Mouse (Mus musculus) gastrocnemius, adult 8-10 months (tissue): ENCODE data around the gene Tpst1. TPM values are rescaled to one million over a fixed set of nuclear protein-coding genes. Genes with fewer than 3 reads are reported as not detected.
A peak's percentile ranks its signal among the peaks of the same experiment; 100 is the strongest.

Experiments used
- DNase-seq, 2 experiments: peaks; one replicate each; pipeline ENCODE4 v3.0.0; 2022; ENCODE audit warnings: low spot score in 2 of 2
- total RNA-seq, 4 experiments: library from RNA; stranded (reverse); gene quantifications; 2 replicates each; pipeline ENCODE4 v1.2.4; 2022

Gene Tpst1
- total RNA-seq, 4 experiments from 2014 or later: 3.7 to 4.5 (median 4.0) TPM

DNA sequence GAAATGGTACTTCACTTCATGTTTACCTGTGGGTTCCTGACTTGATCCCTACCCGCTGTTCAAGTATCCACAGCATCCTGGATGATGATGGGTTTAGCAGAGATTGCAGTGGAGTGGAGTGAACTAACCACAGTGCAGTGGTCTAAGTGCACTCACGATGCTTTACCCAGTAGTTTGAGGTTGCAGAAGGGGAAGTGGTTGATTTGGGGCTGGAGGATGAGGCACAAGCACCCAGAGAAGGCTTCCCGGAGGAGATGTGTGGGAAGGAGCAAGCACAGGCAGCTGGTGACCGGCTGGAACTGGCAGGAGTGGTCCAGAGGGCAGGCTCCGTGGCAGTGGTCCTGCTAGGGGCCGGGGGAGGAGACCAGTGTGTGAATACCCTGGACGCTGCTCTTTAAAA is 16.1 kb downstream of the Tpst1 start:
- no peak for DNase-seq

DNA sequence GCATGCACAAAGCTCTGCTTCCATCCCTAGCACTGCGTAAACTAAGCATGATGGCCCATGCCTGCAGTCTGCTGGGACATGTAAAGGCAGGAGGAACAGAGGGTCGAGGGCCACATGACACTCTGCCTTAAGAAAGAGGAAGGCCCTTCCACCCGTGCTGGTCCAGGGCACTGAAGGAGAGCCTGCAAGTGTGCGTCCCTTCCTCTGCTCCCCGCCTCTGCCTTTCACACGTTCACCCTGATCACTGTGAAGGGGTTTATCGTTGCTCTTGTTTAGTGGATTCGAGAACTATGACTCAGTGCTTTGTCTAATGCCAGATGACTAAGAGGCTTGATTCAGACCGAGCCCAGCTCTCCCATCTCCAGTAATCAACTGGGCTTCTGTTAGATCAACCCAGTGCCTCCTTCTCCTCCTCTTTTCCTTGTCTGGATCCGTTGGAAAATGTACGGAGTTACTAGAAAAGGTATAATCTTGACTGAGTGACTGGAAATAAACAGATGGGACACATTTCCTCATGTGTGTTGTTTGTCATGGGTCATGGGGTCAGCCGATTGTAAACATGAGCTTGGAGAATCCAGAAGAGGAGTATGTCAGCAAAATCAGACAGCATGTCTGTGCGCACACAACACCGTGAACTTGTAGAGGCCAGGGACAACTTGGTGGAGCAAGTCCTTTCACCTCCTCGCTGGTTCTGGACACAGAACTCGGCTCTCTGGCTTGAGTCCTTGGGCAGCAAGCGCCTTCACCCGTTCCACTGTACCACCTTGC is 16.7 kb downstream of the Tpst1 start:
- DNase-seq: no peak

DNA sequence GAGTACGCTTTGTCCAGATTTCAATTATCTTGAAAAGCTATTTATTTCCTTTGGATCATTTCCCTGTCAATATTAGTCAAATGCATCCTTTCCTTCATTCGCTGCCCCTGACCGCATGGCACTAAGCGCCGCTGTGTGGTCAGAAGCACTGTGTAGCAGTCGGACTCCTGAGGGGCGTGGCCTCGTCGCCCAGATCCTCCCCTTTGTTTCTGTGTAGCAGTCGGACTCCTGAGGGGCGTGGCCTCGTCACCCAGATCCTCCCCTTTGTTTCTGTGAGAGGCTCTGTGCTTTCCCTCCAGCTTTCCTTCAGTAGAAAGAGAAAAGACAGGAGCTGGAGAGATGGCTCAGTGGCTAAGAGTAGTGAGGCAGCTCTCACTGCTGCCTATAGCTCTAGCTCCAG is 23.6 kb downstream of the Tpst1 start:
- no peak for DNase-seq

DNA sequence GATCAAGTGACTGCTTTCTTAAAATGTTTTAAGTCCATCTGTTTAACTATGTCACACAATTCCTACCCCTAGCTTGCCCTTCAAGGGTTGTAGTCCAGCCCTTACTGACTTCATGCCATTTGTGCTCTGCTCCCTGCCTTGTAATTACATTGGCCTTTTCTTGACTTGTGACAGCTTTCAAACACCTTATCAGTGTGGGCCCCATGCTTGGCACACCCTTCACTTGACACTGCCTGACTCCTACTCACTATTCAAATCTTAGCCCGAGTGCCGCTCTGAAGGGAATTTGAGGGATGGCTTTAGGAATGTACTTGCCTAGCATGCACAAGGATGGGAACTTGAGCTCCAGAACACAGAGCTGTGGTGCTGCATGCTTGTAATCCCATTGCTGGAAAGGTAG is 24.7 kb downstream of the Tpst1 start:
- no peak for DNase-seq

DNA sequence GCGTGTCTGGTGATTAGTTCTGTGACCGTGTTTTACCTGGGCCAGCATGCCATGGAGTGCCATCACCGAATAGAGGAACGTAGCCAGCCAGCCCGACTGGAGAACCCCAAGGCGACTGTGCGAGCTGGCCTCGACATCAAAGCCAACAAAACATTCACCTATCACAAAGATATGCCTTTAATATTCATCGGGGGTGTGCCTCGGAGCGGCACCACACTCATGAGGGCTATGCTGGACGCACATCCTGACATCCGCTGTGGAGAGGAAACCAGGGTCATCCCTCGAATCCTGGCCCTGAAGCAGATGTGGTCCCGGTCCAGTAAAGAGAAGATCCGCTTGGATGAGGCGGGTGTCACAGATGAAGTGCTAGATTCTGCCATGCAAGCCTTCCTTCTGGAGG is 28.6 kb downstream of the Tpst1 start:
- no peak for DNase-seq

DNA sequence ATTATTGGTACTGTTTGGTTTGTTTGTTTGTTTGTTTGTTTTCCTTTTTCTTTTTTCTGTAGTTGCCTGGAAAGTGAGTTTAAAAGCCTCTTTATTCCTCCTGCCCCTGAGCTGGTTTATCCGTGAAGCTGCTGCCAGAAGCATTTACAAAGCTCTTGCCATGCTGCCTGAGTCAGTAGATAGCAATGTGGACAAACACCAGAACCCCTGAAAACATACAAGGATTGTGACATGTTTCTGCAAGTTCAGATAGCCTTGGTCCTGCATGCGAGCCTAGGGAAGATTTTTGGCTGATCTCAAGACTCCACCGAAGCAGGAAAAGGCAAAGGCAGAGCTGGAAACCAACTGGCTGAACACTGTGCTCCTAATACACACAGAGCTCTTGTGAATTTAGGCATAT is 36.2 kb downstream of the Tpst1 start:
- DNase-seq: no peak

DNA sequence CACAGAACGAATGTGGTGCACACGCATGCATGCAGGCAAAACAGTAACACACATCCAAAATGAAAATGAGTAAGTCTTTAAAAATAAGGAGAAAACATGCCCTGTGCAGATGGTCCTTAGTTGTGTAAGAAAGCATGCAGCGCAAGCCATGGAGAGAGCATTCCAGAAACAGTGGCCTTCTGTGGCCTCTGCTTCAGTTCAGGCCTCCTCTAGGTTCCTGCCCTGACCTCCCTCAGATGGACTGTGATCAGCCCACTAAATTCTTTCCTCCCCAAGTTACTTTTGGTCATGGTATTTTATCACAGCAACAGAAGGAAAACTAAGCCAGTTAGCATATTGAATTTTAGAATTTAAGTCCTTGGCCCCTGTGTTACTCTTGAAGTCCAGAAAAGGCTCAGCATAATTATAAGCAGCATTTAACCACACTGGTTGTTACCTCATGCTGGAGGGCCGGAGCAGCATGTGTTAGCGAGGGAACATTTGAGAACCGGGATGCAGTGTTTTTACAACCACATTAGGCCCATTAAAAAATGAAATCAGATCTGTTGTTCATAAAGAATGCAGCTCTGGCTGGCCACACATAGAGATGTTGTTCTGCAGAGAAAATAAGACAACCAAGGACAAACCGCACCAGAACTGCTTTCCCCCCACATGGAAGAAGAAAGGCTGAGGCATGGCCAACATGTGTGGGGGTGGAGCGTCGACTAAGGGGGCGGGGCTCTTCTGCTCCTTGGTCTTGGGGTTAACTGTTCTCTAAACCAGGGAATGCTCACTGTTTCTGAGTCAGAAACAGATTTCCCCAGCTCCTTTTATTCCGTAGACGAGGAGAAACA is 37.7 kb downstream of the Tpst1 start:
- DNase-seq: no peak

DNA sequence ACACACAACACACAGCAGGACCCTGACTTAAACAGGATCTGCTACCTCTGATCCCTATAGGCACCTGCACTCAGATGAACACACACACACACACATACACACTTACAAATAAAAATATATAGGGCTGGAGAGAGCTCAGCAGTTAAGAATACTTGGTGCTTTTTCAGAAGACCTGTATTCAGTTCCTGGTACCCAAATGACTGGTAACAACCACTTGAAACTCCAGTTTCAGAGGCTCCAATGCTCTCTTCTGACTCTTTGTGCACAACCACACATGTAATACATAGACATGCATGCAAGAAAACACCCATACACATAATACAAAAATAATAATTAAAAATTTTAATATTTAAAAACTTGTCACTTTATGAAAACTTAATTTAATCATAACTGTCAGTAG is 39.5 kb downstream of the Tpst1 start:
- no peak for DNase-seq

DNA sequence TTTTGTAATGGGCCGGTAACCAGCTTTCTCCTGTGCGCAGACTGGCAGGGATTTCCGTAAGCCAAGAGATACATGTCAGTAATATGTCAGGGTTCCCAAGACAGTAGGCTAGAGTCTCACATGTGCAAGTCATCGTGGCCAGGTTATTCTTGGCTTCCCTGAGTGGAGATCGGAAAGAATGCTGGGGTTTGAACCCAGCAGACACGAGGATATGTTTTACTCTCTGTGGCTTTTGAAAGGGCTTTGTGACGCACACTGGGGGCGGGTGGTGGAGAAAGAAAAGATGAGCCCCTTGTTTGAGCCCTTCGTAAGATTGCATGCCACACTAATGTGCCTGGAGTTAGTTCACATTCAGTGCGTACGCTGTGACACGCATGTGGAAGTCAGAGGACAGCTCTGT is 43.0 kb downstream of the Tpst1 start:
- no peak for DNase-seq

DNA sequence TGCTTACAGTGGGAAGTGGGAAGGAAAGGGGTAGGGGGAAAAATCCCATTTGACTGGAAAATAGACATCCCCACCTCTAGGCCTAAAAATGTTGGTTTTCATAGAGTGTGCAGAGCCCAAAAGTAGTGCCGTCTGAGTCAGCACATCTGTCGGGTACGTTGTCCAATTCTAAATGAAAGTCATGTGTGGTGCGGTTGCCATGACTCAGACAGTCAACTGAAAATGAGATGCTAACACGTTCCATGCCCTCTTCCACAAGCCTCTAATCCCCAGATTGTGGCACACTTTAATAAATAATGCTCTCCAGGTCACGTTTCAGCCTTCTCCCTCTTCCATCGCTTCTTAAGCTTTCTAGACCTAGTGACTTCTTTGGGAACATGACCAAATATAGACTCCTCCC is 43.7 kb downstream of the Tpst1 start:
- no peak for DNase-seq

DNA sequence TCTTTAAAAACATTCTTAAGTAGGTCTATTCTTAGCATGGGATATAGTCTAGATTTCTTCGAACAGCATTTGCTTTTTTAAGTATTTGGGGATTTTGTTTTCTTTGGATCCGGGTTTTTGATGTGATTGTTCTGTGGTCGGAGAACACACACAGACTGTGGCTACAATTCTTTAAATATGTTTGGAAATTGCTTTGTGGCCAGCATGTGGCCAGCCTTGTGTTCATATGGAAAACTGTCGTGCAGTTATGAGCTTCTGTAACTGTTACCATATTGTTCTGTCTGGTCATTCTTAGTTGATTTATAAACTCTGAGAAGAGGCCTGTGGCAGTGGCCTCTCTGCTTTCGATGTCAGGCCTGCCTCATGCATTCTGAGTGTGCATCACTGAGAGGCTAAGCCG is 44.8 kb downstream of the Tpst1 start:
- no peak for DNase-seq

DNA sequence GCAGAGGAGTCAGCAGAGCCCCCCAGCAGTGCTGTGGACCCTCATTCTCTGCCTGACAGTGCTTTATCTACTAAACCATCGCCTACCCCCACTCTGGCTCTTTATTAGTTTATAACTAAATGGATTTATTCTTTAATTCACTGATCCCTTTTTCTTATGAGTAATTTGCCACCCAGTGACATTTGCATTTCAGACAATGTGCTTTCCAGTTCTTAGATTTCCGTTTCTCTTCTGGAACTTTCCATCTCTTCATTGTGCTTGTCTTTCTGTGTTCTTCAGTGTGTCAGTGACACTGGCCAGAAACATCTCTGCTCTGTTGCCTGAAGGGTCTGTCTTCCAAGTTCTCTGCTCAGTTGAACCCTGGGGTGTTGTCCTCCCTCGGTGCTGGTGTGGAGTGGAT is 46.1 kb downstream of the Tpst1 start:
- DNase-seq: no peak

DNA sequence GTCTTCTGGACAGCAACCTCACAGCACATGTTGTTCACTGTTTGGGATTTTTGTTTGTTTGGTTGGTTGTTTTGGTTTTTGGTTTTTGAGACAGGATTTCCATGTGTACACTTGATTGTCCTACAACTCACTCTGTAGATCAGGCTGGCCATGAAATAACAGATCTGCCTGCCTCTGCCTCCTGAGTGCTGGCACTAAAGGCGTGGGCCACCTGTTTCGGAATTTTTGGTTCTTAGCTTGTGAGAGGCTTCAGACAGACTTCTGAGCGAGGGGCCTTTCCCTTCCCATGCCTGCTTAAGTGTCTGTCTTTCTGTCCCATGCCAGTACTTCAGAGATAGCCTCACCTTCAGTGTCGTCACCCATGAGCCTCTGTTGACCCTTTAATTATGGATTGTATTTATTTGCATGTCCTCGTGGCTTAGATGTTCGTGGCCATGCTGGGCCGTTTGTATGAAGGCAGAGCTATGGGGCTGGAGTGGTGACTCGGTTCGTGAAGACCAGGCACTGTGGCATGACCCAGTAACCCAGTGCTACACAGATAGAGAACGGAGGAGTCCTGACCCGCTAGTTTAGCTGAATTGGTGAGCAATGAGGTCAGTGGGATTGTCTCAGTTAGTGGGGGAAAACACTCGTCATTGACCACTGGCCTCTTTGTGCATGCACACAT is 47.1 kb downstream of the Tpst1 start:
- no peak for DNase-seq

DNA sequence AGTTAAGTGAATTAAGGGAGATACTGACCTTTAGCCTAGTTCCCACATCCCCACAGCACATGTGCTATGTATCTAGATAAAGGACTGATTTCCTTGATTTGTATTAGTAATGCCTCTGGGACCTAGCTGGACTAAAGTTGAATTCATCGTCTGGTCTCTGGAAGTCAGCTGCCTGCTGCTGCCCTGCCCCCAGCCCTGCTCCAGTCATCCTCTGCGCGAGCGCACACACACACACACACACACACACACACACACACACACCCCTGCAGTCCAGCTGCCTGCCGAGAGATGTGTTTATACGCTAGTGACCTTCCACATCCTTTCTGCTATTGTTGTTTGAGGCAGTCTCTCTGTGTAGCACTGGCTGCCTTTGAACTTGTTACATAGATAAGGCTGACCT is 47.8 kb downstream of the Tpst1 start:
- peak in 1 of 2 experiments; percentile 52 for DNase-seq

DNA sequence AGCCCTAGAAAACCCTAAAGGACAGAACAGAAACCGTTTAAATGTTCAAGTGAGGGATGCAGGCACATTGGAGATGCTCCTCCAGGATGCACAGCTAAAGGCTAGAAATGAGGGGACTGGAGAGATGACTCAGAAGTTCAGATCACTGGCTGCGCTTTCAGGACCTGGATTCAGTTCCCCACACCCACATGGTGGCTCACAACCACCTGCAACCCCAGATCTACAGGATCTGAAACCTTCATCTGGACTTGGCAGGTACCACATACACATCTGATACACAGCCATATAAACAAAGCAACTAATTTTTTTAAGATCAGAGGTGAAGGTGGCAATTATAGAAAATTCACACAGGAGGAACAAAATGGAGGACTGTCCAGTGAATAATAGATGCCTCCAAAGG is 49.2 kb downstream of the Tpst1 start:
- no peak for DNase-seq

DNA sequence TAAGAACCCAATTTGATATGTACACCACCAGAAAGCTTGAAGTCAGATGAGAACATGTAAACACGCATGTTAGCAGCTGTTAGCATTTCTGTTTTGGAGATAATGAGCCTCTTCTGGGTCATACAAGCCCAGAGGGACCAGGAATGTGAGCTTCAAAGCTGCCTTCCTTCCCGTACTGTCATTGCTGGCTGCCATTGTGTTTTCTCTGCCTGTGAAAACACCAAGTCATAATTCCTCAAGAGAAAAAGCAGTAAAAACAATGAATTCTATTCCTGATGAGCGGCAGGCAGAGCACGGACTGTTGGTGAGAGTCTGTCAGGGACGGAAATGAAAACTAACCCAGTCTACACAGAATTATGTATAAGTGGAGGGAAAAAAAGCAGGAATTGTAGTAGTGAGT is 51.1 kb downstream of the Tpst1 start:
- DNase-seq: no peak

DNA sequence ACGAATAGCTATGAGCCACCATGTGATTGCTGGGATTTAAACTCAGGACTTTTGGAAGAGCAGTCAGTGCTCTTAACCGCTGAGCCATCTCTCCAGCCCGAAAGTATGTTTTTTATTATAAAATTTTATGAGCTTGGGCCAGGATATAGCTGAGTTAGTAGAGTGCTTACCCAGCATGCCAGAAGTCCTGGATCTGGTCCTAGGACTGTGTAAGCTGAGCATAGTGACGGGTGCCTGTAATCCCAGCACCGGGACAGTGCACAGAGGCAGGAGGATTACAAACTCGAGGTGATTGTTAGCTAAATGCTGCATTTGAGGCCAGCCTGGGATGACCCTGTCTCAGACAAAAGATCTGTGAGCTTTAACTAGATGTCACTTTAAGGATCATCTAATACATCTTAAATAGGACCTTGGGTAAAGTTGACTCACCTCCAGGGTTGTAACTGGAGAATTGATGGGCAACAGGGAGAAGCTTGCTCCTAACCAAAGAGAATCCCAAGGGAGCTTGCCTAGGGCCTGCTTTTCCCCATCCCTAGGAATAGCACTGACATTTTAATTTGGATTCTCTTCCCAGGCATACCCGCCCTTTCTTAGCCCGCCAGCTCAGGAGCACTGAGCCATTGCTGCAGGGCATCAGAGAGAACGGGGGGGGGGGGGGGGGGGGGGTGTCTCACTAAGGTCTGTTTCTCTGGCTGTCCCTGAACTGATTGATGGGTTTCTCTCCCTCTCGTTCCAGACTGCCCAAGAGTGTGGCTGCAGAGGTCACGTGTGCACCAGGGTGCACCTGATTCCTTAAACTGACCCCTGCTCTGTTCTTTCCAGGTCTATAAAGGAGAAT is 55.8 kb downstream of the Tpst1 start:
- DNase-seq: peak in 1 of 2 experiments; percentile 26

DNA sequence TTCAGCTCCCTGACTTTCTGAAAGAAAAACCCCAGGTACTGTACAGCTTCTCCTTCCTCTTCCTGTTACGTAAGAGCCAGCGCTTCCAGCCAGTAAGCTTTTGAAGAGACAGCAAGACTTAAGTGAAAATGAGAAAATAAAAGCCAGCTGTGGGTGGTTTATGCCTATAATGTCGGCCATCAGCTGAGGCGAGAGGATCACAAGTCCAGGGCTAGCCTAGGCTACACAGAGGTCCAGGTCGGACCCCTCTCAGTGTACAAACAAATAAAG is 56.3 kb downstream of the Tpst1 start:
- no peak for DNase-seq

DNA sequence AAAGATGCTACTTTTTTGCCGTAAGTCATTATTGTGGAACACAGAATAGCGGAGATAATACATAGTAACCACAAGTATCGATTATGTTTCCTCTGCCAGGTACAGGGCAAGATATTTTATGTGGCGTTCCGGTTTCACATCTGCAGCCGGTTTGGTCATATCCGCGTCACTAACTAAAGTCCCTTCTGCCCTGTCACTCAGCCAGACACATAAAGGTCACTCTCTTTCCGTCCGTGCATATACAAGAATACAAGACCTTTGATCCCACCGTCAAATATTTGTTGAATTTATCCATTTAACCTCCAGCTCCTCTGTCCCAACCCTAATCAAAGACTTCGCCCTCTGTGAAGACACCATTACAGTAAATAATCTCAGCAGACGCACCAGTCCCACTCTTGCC is 63.5 kb downstream of the Tpst1 start:
- DNase-seq: no peak

DNA sequence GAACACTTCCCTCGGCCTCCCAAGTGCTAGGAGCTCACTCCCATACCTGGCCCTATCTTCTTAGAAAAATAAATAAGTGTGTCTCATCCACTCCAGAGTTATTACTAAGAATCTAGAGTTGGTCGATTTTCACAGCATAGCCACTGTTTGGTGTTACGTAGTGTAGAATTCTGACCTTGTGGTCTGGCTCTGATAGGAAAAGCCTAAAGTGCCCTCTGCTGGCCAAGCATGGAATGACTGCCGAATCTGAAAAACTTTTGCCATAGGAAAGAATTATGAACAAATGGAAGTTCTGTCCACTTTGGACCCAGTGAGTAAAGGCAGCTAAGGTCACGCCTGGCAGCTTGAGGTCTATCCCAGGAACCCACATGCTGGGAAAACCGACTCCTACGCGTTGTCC is 66.3 kb downstream of the Tpst1 start:
- DNase-seq: peak; percentile 66 to 72

DNA sequence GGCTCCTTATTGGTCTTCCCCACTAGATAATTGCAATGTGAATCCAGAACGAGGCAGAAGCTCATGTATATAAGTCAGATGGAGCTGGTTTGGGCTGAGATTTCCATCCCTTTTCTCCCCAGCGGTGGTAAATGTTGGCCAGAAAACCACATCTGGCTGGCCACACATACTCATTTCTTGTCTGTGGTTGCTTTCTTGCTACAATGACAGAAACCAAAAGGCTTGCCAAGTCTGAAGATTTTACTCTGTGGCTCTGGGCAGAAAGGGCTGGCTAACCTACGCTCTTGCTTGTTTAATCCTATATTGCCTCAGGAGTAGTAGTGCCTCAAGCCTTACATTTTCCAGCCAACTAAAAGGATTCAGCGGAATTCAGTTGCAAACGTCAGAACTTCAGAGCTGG is 68.0 kb downstream of the Tpst1 start:
- DNase-seq: no peak

DNA sequence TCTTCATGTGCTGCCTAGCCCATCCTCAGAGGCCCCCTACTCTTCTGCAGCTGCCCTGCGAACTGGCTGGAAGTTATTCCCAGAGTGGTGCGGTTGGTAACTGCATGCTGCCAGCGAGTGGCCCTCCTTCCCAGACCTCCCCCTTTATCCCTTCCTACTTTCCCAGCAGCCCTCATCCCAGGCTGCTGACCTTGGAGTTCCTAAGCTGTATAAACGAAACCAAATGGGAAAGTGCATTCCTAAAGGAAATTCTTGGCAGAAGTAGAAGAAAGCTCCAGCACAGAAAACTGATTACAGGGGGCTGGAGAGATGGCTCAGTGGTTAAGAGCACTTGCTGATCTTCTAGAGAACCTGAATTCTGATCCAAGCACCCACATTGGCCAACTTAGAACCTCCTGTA is 68.9 kb downstream of the Tpst1 start:
- no peak for DNase-seq
